Mouse (Mus musculus): Measurements from ENCODE around the gene Ttc7.

Gene Ttc7

GRCm38 (mm10) chr17:87367640-87368039 is 85.0 kb downstream of the Ttc7 start:
- DNase-seq (ENCODE audit: low read depth), result no peak

DNA sequence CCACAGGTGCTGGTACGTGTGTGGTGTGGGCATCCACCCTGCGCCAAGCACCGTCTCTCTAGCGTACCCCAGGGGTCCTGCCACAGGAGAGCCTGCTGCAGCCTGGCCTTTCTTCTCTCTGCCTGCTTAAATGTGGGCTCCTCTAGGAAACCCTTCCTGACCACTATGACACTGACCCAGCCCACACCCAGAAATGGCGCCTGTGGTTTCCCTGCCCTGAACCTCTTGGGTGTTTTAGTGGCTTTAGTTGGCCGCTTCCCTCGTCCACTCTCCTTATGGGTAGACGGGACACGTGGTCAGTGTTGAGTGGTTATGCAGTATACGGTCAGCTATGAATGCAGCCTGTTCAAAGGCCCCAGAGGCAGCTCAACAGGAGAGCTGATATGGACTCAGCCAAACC is 85.8 kb downstream of the Ttc7 start:
- no peak for DNase-seq (ENCODE audit: low read depth)

DNA sequence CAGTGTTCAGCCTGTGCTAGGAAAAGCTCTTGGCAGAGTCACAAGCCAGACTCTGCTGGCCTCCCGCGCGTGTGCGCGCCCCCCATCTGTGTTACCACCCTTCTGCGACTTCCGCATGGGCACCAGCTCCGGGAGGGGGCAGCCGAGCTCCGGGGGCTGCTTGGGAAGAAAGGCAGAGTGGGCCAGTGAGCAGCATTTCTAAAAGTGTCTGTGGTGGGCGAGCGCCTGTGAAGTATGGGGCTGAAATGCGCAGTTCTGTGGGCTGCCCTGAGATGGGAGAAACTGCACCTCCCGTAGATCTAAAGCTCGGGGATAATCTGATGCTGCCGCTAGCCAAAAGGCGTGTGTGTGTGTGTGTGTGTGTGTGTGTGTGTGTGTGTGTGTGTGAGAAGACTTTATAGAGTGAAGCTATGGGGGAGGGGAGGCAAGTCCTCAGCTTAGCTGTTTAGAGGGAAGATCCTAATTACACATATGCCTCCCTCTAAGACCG is 86.6 kb downstream of the Ttc7 start:
- no peak for DNase-seq (ENCODE audit: low read depth)

GRCm38 (mm10) chr17:87372189-87372588 is 89.5 kb downstream of the Ttc7 start:
- no peak for DNase-seq (ENCODE audit: low read depth)

DNA sequence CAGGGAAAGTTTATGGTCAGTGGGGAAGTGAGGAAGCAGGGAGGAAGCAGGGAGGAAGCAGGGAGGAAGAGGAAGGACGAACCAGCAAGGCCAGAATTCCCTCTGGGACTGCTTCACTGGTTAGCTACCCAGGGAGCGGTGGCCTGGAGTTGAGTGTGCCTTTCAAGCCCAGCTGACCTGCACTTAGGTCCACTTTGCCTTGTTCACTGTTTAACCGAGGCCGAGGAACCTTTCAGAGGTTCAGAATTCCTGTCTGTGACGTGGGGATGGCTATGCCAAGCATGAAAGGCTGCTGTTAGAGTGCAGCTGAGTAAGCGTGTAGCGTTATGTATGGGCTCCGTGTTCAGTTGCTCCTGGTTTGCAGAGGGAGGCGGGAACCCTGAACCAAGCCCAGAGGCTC is 90.6 kb downstream of the Ttc7 start:
- DNase-seq (ENCODE audit: low read depth), result no peak

GRCm38 (mm10) chr17:87375941-87376511 is 93.3 kb downstream of the Ttc7 start:
- DNase-seq (ENCODE audit: low read depth), result no peak

- DNase-seq (ENCODE audit: low read depth), result no peak
These were observed 94.3 kb downstream of the Ttc7 start for GRCm38 (mm10) chr17:87376831-87377471.

DNA sequence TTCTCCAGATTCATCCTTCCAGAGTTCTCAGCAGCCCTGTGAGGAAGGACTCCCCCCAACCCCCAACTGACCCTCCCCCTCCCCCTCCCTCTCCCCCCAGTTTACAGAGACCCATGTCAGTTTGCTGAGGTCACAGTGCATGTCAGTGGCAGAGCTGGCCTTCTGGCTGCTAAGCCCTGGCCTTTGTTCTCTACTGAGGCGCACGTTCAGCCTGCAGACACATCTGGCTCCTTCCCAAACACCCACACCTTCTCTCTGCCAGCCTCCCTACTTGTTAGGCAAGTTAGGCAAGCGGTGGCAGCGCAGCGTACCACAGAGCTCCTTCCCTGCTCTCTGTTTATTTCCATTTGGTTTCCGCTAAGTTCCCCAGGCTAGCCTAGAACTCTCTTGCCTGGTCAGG is 94.8 kb downstream of the Ttc7 start:
- DNase-seq (ENCODE audit: low read depth), result no peak

GRCm38 (mm10) chr17:87378354-87379159 is 95.9 kb downstream of the Ttc7 start:
- no peak for DNase-seq (ENCODE audit: low read depth)

GRCm38 (mm10) chr17:87379160-87379624 is 96.5 kb downstream of the Ttc7 start:
- DNase-seq (ENCODE audit: low read depth), result no peak

DNA sequence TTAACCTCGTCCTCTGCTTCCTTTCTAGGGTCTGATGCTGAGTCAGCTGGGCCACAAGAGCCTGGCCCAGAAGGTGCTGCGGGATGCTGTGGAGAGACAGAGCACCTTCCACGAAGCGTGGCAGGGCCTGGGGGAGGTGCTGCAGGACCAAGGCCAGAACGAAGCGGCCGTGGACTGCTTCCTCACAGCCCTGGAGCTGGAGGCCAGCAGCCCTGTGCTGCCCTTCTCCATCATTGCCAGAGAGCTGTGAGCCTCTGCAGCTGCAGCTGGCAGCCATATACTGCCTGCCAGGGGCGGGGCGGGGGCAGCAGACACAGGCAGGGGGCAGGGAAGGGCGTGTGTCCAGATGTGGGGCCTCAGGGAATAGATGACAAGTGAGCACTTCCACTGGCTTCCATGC is 97.1 kb downstream of the Ttc7 start:
- no peak for DNase-seq (ENCODE audit: low read depth)

DNA sequence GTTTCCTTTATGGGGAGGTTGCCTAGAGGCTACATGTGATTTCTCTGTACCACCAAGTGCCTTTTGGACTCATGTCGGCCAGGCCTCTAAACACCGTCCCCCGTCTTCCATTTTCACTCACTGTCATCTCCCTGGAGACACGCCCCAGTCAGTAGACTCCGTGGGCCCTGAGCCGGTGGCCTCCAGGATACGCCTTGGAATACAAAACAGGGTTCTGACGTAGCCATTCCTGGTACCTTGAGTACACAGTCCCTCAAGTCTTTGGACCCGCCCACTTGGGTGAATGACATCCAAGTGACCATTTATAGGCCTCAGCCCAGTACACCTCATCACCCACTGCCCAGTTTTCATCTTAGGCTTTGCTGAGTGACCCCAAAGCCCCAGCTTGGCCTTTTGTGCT is 98.0 kb downstream of the Ttc7 start:
- DNase-seq (ENCODE audit: low read depth), result no peak

GRCm38 (mm10) chr17:87385835-87386234 is 103.1 kb downstream of the Ttc7 start:
- DNase-seq (ENCODE audit: low read depth), result no peak

GRCm38 (mm10) chr17:87387068-87387467 is 104.4 kb downstream of the Ttc7 start:
- DNase-seq (ENCODE audit: low read depth), result no peak

GRCm38 (mm10) chr17:87391242-87391641 is 108.6 kb downstream of the Ttc7 start:
- DNase-seq (ENCODE audit: low read depth), result no peak

DNA sequence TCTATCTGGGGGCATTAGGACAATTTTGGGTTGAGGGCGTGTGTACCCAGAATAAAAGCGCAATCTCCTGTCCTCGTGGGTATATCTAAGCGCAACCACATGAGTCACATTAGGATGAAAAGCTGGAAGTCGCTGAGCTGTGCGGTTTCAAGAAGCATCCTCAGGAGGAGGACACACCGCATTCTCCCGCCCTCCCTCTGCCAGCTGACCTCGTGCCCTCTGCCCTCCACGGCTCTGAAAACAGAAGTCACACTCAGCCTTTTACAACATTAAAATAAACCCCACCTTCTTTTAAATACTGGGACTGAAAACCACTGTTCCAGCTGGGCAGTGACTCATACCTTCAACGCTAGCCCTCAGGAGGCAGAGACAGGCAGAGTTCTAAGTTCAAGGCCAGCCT is 114.4 kb downstream of the Ttc7 start:
- no peak for DNase-seq (ENCODE audit: low read depth)

DNA sequence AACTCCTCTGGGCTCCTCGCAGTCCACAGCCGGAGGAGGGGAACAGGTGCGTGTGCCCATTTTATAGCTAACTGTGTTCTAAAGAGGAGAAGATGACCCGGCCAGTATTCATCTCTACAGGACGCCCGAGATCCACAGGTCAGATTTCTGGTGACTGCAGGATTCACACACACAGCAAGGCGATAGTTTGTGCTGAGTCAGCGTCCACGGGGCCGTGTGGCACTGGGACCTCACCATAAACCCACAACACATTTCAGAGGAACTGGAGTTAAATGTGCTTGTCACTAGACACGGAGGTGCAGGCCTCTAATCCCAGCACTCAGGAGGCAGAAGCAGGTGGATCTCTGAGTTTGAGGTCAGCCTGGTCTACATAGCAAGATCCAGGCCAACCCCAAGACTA is 119.8 kb downstream of the Ttc7 start:
- DNase-seq (ENCODE audit: low read depth), result no peak

DNA sequence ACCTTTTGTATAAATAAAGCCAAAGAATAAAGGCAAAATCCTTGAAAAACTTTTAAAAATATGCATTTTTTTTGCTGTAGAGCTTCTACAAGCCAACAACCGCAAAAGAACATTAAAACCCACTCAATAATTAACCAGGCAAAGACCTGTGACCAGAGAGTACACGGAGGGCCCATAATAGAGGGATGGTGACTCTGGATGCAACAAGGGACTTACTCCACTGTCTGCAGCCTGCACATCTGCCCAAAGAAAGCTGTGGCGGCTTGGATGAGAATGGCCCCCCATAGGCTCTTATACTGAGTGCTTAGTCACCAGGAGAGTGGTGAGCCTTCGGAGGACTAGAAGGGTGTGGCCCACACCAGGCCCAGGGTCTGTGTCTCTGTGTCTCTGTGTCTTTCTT is 120.8 kb downstream of the Ttc7 start:
- DNase-seq (ENCODE audit: low read depth), result no peak

DNA sequence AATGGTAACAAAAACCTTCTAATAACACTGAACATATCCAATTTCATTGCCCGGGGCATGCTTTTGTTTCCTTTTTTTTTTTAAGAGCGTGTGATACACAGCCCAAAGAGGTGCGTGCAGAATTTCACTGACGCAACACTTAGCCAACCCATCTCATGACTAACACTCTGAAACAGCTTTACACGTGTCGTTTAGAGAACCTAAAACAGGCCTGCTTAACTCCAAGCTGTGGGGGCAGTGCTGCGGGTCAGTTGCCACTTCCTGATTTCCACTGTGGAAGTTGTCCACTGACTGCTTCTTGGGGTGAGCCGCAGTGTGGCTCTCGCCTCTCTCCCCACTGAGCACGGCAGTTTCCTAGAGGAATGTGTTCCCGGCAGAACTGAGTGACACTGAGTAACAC is 122.9 kb downstream of the Ttc7 start:
- peak; percentile 71 for DNase-seq (ENCODE audit: low read depth)

DNA sequence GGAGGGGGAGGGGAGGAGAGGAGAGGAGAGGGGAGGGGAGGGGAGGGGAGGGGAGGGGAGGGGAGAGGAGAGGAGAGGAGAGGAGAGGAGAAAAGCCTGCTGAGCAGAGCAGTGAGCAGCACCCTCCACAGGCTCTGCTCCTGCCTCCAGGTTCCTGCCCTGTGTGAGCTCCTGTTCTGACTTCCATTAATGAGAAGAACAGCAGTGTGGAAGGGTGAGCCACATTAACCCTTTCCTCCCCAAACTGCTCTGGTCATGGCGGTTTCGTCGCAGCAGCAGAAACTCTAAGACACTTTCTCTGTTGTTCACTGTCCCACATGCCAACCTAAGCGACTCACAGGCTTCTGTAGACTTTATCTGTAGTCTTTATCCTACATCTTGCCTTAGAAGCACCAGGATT is 124.0 kb downstream of the Ttc7 start:
- no peak for DNase-seq (ENCODE audit: low read depth)

- DNase-seq (ENCODE audit: low read depth), result no peak
These were observed 135.4 kb downstream of the Ttc7 start for GRCm38 (mm10) chr17:87418082-87418481.

DNA sequence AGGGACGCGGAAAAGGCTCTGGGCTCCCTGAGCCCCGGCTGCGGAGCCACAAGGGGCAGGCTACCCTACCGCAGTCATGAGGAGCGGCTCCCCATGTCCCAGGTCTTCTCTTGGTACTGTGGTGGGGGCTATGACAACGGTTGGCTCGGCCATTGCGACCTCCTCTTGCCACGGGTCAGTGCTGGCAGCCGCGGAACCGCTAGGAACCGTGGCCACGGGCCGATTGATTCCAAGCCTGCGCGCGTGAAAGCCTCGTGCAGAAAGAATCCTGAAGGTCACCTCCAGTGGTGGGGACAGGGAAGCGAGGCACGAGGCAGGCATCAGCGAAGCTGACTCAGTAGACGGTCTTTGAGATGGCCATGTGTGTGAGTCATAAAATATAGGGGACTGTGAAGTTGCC is 144.8 kb downstream of the Ttc7 start, which contains the start of gene Stpg4:
Gene Stpg4, minus strand, starts transcription at position 231 of the 400 bp plus-strand sequence.
- no peak for DNase-seq (ENCODE audit: low read depth)

- DNase-seq (ENCODE audit: low read depth), result no peak
These were observed 146.7 kb downstream of the Ttc7 start for GRCm38 (mm10) chr17:87429431-87429830.
